Mouse (Mus musculus) ES-E14 (cell line): ENCODE measurements around the gene Eif5a2. TPM values are rescaled to one million over a fixed set of nuclear protein-coding genes. Genes with fewer than 3 reads are reported as not detected.

Experiments used
- DNase-seq: peaks from one replicate; pipeline ENCODE4 v3.0.0-alpha.2; 2013; ENCODE audit warnings: low read depth, low spot score
- H3K27ac ChIP-seq: 2 replicates; pipeline ENCODE4 v1.5.1; 2012; ENCODE audit warnings: low read depth, mild to moderate bottlenecking, low read length, moderate library complexity, mixed read lengths; ENCODE audit not compliant: poor library complexity, insufficient read depth, severe bottlenecking
- H3K36me3 ChIP-seq: 2 replicates; pipeline ENCODE4 v1.6.1; 2012; ENCODE audit warnings: mild to moderate bottlenecking, low read length, moderate library complexity, mixed read lengths; ENCODE audit not compliant: control insufficient read depth, poor library complexity, insufficient read depth, severe bottlenecking
- H3K4me1 ChIP-seq, 2 experiments: fragments of 150-350 bp in 1 of 2; sonication (generic) in 1 of 2; 2 replicates each; pipeline ENCODE4 v1.6.1; 2012; ENCODE audit warnings: low read length in 2 of 2, mild to moderate bottlenecking in 1 of 2, mixed read lengths in 1 of 2; ENCODE audit not compliant: control insufficient read depth in 2 of 2, insufficient read depth in 2 of 2, poor library complexity in 1 of 2
- H3K4me3 ChIP-seq, 2 experiments: fragments of 150-350 bp in 1 of 2; sonication (generic) in 1 of 2; 2 replicates each; pipeline ENCODE4 v1.5.1; 2012; ENCODE audit warnings: low read length in 2 of 2, low read depth in 1 of 2, mild to moderate bottlenecking in 1 of 2, mixed read lengths in 1 of 2; ENCODE audit not compliant: insufficient read depth in 1 of 2, poor library complexity in 1 of 2, severe bottlenecking in 1 of 2
- H3K9ac ChIP-seq: 2 replicates; pipeline ENCODE4 v1.6.1; 2012; ENCODE audit warnings: low read depth, mild to moderate bottlenecking, low read length, mixed read lengths; ENCODE audit not compliant: poor library complexity, insufficient read depth, severe bottlenecking
- H3K9me3 ChIP-seq: fragments of 150-350 bp; sonication (generic); 2 replicates; pipeline ENCODE4 v1.6.1; 2012; ENCODE audit warnings: low read depth, mild to moderate bottlenecking, low read length; ENCODE audit not compliant: control insufficient read depth, insufficient read depth
- CHD2 ChIP-seq: IDR thresholded peaks from 2 replicates; pipeline ENCODE4 v1.6.1; 2014; ENCODE audit warnings: mild to moderate bottlenecking, low read depth, low read length, inconsistent platforms
- HCFC1 ChIP-seq: IDR thresholded peaks from 2 replicates; pipeline ENCODE4 v1.6.1; 2012; ENCODE audit warnings: low read length, inconsistent platforms, borderline replicate concordance; ENCODE audit not compliant: insufficient read depth
- MAFK ChIP-seq: IDR thresholded peaks from 2 replicates; pipeline ENCODE4 v1.6.1; 2014; ENCODE audit warnings: mild to moderate bottlenecking, low read depth, low read length, inconsistent platforms; ENCODE audit not compliant: insufficient read depth
- ZC3H11A ChIP-seq: IDR thresholded peaks from 2 replicates; pipeline ENCODE4 v1.6.1; 2012; ENCODE audit warnings: low read depth, mild to moderate bottlenecking, inconsistent platforms, low read length, borderline replicate concordance
- ZNF384 ChIP-seq: IDR thresholded peaks from 2 replicates; pipeline ENCODE4 v1.6.1; 2012; ENCODE audit warnings: low read depth, low read length, inconsistent platforms
- in situ Hi-C, 2 experiments: fragments of 600-800 bp; cut with MboI; formaldehyde crosslinking; loops; one replicate each; pipeline ENCODE4 v1.15.1; 2025; ENCODE audit warnings: low sequenced_read_pairs in 2 of 2, inconsistent platforms in 1 of 2; ENCODE audit not compliant: unreplicated experiment in 2 of 2
- total RNA-seq: library from RNA; depleted of rRNA; stranded (reverse); fragments of 300-350 nt; gene quantifications from 2 replicates; pipeline ENCODE4 v1.2.3, GENCODE M21; 2012

Gene Eif5a2
- total RNA-seq, 1 experiment, result 10.5 TPM

DNA sequence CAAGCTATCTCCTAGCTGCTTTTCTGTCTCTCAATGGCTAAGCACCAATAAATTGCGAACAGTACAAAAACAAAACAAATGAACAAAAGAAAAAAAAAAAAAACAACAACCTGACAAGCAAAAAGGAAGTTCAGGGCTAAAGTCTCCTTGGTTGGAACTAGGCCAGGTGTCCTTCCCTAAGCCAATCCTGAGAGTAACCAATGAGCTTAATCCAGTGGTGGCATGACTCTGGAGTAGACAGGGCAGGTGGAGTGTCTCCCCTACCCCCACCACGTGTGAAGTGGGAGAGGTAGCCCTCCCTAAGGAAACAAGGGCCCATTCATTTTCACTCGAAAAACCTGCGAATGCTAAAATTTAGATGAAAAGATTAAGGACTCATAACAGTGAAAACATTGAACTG lies 30.4 kb downstream of the Eif5a2 start:
- no peaks in the 10 kb centered on the region for H3K9me3 ChIP-seq
- H3K4me1 ChIP-seq, result peaks cover 0 to 3% of the 10 kb centered on the region in 2 experiments; a peak in 1 of 4 replicates
- no peak overlapping the region for H3K4me3 ChIP-seq
- TF ChIP-seq CHD2 (no peak), ZC3H11A (no peak), HCFC1 (no peak), ZNF384 (no peak), MAFK (no peak)
- in situ Hi-C loops, result no loop called here
- peaks cover 8% of the 10 kb centered on the region; the same call in 1 of the 2 replicates for H3K36me3 ChIP-seq
- no peak overlapping the region for H3K9ac ChIP-seq
- no peak overlapping the region for H3K27ac ChIP-seq
- no peak for DNase-seq

DNA sequence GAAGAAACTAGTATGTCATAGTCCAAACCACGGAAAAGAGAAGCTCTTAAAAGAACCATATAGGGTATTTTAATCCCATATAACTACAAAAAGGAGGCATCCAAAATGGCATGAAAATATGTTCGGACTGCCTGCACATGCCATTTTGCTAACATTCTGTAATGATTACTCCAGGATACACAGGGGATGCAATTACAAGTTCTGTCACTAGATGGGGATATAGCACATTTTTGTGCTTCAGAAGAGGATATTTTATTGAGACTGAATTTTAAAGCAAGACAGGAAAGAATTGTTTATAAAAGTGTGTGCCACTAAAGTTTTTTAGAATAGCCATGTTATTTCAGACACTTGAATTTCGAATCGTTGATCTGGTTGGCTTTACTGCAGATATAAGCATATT lies 33.3 kb downstream of the Eif5a2 start:
- no peak for TF ChIP-seq HCFC1
- TF ChIP-seq ZC3H11A, result peak; percentile 89
- TF ChIP-seq MAFK, result no peak
- Histone ChIP-seq H3K4me3 (no peak overlapping the region), H3K9me3 (no peaks in the 10 kb centered on the region), H3K4me1 (peaks cover 0 to 3% of the 10 kb centered on the region in 2 experiments; a peak in 1 of 4 replicates), H3K9ac (no peak overlapping the region), H3K27ac (no peak overlapping the region), H3K36me3 (no peaks in the 10 kb centered on the region)
- in situ Hi-C loops, result no loop called here
- peak; percentile 68 for DNase-seq

DNA sequence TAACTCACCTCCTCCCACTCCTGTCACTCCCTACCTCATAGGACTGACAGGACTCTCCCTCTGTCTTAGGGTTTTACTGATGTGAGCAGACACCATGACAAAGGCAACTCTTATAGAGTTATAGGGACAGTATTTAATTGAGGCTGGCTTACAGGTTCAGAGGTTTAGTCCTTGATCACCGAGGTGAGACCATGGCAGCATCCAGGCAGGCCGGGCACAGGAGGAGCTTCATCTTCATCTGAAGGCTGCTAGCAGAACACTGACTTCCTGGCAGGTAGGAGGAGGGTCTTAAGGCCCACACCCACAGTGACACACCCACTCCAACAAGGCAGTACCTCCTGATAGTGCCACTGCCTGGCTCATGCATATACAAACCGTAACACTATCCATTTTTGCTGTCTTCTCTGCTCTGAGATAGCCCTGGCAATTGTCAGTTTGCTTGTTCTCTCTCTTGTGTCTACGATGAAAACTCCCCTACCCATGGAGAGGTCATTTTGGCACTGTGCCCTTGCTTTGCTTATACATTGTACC lies 35.0 kb downstream of the Eif5a2 start:
- H3K9ac ChIP-seq, result no peak overlapping the region
- peaks cover 0 to 3% of the 10 kb centered on the region in 2 experiments; a peak in 1 of 4 replicates for H3K4me1 ChIP-seq
- no peak for TF ChIP-seq ZNF384
- no peak for TF ChIP-seq CHD2
- TF ChIP-seq HCFC1, result no peak
- no peak for TF ChIP-seq ZC3H11A
- TF ChIP-seq MAFK, result no peak
- no peaks in the 10 kb centered on the region for H3K9me3 ChIP-seq
- no peaks in the 10 kb centered on the region for H3K36me3 ChIP-seq
- in situ Hi-C loops, result no loop called here
- H3K4me3 ChIP-seq, result no peak overlapping the region
- DNase-seq, result no peak
- no peak overlapping the region for H3K27ac ChIP-seq

DNA sequence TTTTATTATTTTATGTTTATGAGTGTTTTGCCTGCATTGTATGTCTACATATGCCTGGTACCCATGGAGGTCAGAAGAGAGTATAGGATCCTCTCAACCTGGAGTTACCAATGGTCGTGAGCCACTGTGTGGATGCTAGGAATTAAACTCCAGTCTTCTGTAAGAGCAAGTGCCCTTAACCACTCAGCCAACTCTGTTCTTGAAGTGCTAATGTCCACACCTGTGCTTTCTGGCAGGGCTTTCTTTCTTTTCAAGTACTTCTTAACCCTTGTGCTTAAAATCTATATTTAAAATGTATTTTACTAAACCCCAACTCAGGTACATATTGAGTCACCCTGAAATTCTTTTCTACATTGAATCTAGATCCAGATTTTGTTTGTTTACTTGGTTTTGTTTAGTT lies 45.2 kb downstream of the Eif5a2 start:
- no peaks in the 10 kb centered on the region for H3K9me3 ChIP-seq
- peaks cover 1 to 2% of the 10 kb centered on the region in 2 experiments; a peak in 1 of 4 replicates for H3K4me1 ChIP-seq
- no peak overlapping the region for H3K9ac ChIP-seq
- no peak for DNase-seq
- no peaks in the 10 kb centered on the region for H3K36me3 ChIP-seq
- no peak for TF ChIP-seq ZC3H11A
- TF ChIP-seq ZNF384, result no peak
- TF ChIP-seq CHD2, result no peak
- in situ Hi-C loops, result loop anchor here in 1 of 2 experiments (10.0 kb wide), 1 partner anchor 139 kb away; no protein-coding TSS in a partner anchor
- no peak overlapping the region for H3K4me3 ChIP-seq
- H3K27ac ChIP-seq, result no peak overlapping the region

DNA sequence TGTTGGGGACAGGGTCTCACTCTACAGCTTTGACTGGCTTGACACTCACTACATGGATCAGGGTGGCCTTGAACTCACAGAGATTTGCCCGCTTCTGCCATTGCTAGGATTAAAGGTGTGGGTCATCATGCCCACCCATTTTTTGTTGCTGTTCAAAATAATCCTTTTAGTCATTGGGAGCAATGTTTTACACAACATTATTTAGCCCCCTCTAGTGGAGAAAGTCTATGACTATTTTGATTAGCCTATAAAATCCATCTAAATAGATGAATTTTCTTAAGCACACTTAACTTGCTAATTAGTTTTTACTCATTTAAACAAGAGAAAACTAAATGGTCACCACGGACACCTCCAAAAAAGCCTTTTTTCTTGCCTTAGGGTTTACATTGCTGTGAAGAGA lies 46.5 kb downstream of the Eif5a2 start:
- no peak for TF ChIP-seq ZNF384
- Histone ChIP-seq H3K9me3 (no peaks in the 10 kb centered on the region), H3K4me1 (peaks cover 1 to 2% of the 10 kb centered on the region in 2 experiments; a peak in 1 of 4 replicates), H3K36me3 (no peaks in the 10 kb centered on the region), H3K27ac (no peak overlapping the region), H3K9ac (no peak overlapping the region), H3K4me3 (no peak overlapping the region)
- in situ Hi-C loops, result loop anchor here in 1 of 2 experiments (10.0 kb wide), 1 partner anchor 137 kb away; no protein-coding TSS in a partner anchor
- no peak for DNase-seq
